Mouse (Mus musculus): ENCODE results near the gene Gm20388. TPM values are rescaled to one million over a fixed set of nuclear protein-coding genes. Genes with fewer than 3 reads are reported as not detected.
"Not testable (repeated sequence)": the region's sequence is repeated elsewhere in the genome, so short reads cannot be mapped to it uniquely, and the experiment has no call there.

The Gm20388 gene
- total RNA-seq, 1 experiment from 2014 or later: 35.7 TPM

GRCm38 (mm10) chr8:123536990-123537380, 3626.3 kb downstream of the Gm20388 start:
- no peak for ATAC-seq (replicated peaks; ENCODE audit: low read depth, poor library complexity, severe bottlenecking)

- ATAC-seq (replicated peaks; ENCODE audit: low read depth, poor library complexity, severe bottlenecking): not testable (repeated sequence)
Observed at GRCm38 (mm10) chr8:123537641-123538040, 3627.0 kb downstream of the Gm20388 start.

GRCm38 (mm10) chr8:123564221-123564620, 3653.6 kb downstream of the Gm20388 start:
- ATAC-seq (replicated peaks; ENCODE audit: low read depth, poor library complexity, severe bottlenecking): not testable (repeated sequence)

- ATAC-seq (replicated peaks; ENCODE audit: low read depth, poor library complexity, severe bottlenecking): not testable (repeated sequence)
Observed at GRCm38 (mm10) chr8:123575386-123575785, 3664.7 kb downstream of the Gm20388 start.

GRCm38 (mm10) chr8:123600666-123601172, 3690.1 kb downstream of the Gm20388 start:
- not testable (repeated sequence) for ATAC-seq (replicated peaks; ENCODE audit: low read depth, poor library complexity, severe bottlenecking)

- ATAC-seq (replicated peaks; ENCODE audit: low read depth, poor library complexity, severe bottlenecking): not testable (repeated sequence)
Observed at GRCm38 (mm10) chr8:123601457-123601856, 3690.8 kb downstream of the Gm20388 start.

GRCm38 (mm10) chr8:123612652-123613051, 3702.0 kb downstream of the Gm20388 start:
- ATAC-seq (replicated peaks; ENCODE audit: low read depth, poor library complexity, severe bottlenecking): not testable (repeated sequence)

GRCm38 (mm10) chr8:123623523-123623922, 3712.9 kb downstream of the Gm20388 start:
- 0 out of 2 replicates have a peak, but pooled peaks have one; percentile 54 for ATAC-seq (replicated peaks; ENCODE audit: low read depth, poor library complexity, severe bottlenecking)

GRCm38 (mm10) chr8:123624274-123624673, 3713.6 kb downstream of the Gm20388 start:
- ATAC-seq (replicated peaks; ENCODE audit: low read depth, poor library complexity, severe bottlenecking): no peak

GRCm38 (mm10) chr8:123624702-123625101, 3714.1 kb downstream of the Gm20388 start:
- ATAC-seq (replicated peaks; ENCODE audit: low read depth, poor library complexity, severe bottlenecking): no peak

GRCm38 (mm10) chr8:123625717-123626116, 3715.1 kb downstream of the Gm20388 start:
- ATAC-seq (replicated peaks; ENCODE audit: low read depth, poor library complexity, severe bottlenecking): no peak

GRCm38 (mm10) chr8:123627410-123628147, 3716.9 kb downstream of the Gm20388 start:
- ATAC-seq (replicated peaks; ENCODE audit: low read depth, poor library complexity, severe bottlenecking): no peak

- peak; percentile 64 for ATAC-seq (replicated peaks; ENCODE audit: low read depth, poor library complexity, severe bottlenecking)
Observed at GRCm38 (mm10) chr8:123628253-123628967, 3717.8 kb downstream of the Gm20388 start.

GRCm38 (mm10) chr8:123628968-123629755, 3718.5 kb downstream of the Gm20388 start:
- peak; percentile 79 for ATAC-seq (replicated peaks; ENCODE audit: low read depth, poor library complexity, severe bottlenecking)

- ATAC-seq (replicated peaks; ENCODE audit: low read depth, poor library complexity, severe bottlenecking): no peak
Observed at GRCm38 (mm10) chr8:123630058-123630457, 3719.4 kb downstream of the Gm20388 start.

GRCm38 (mm10) chr8:123630841-123631251, 3720.2 kb downstream of the Gm20388 start:
- no peak for ATAC-seq (replicated peaks; ENCODE audit: low read depth, poor library complexity, severe bottlenecking)

GRCm38 (mm10) chr8:123631746-123632145, 3721.1 kb downstream of the Gm20388 start:
- ATAC-seq (replicated peaks; ENCODE audit: low read depth, poor library complexity, severe bottlenecking): not testable (repeated sequence)

GRCm38 (mm10) chr8:123632257-123632656, 3721.6 kb downstream of the Gm20388 start:
- ATAC-seq (replicated peaks; ENCODE audit: low read depth, poor library complexity, severe bottlenecking): no peak

GRCm38 (mm10) chr8:123633801-123634200, 3723.2 kb downstream of the Gm20388 start:
- no peak for ATAC-seq (replicated peaks; ENCODE audit: low read depth, poor library complexity, severe bottlenecking)

Measured in common myeloid progenitor, adult 5-6 weeks (primary cell).